Mouse (Mus musculus) hindbrain, embryonic 11.5 days (tissue): ENCODE results near the gene Pcnx3. TPM values are rescaled to one million over a fixed set of nuclear protein-coding genes. Genes with fewer than 3 reads are reported as not detected.

Experiments used
- ATAC-seq: fragments of 200-750 bp; cut with Nextera tagmentation; 2 replicates; pipeline ENCODE4 v1.8.0; 2017; ENCODE audit warnings: mild to moderate bottlenecking, moderate TSS enrichment, moderate library complexity; ENCODE audit not compliant: low FRiP score
- DNase-seq: peaks from one replicate; pipeline ENCODE4 v3.0.0-alpha.2; 2015; ENCODE audit warnings: low spot score
- H3K27ac ChIP-seq: fragments of 300-500 bp; sonication (generic); 2 replicates; pipeline ENCODE4 v1.5.1; 2014; ENCODE audit warnings: mild to moderate bottlenecking, low read depth, low read length
- H3K27me3 ChIP-seq: fragments of 300-500 bp; sonication (generic); 2 replicates; pipeline ENCODE4 v1.6.1; 2014; ENCODE audit warnings: mild to moderate bottlenecking, low read length, moderate library complexity, mixed read lengths; ENCODE audit not compliant: control insufficient read depth, insufficient read depth
- H3K36me3 ChIP-seq: fragments of 300-500 bp; sonication (generic); 2 replicates; pipeline ENCODE4 v1.6.1; 2014; ENCODE audit warnings: mild to moderate bottlenecking, low read length, moderate library complexity, mixed read lengths; ENCODE audit not compliant: control insufficient read depth, insufficient read depth
- H3K4me1 ChIP-seq: fragments of 300-500 bp; sonication (generic); replicated peaks from 2 replicates; pipeline ENCODE4 v1.6.1; 2014; ENCODE audit warnings: low read length, mixed read lengths; ENCODE audit not compliant: control insufficient read depth, insufficient read depth
- H3K4me2 ChIP-seq: fragments of 300-500 bp; sonication (generic); replicated peaks from 2 replicates; pipeline ENCODE4 v1.6.1; 2014; ENCODE audit warnings: mild to moderate bottlenecking, low read depth, low read length
- H3K4me3 ChIP-seq: fragments of 300-500 bp; sonication (generic); 2 replicates; pipeline ENCODE4 v1.5.1; 2014; ENCODE audit warnings: low read depth, low read length
- H3K9ac ChIP-seq: fragments of 300-500 bp; sonication (generic); 2 replicates; pipeline ENCODE4 v1.6.1; 2014; ENCODE audit warnings: low read depth, low read length
- H3K9me3 ChIP-seq: fragments of 300-500 bp; sonication (generic); 2 replicates; pipeline ENCODE4 v1.6.1; 2016; ENCODE audit warnings: low read length; ENCODE audit not compliant: control insufficient read depth
- WGBS: fragments of 180-500 bp; shearing (Covaris S2); extraction: QIAGEN DNeasy Blood & Tissue Kit; methylation state at CpG from one replicate; pipeline ENCODE4 v1.1.7; 2014; 5-methylcytosine and 5-hydroxymethylcytosine counted together
- polyA plus RNA-seq: library from polyadenylated mRNA; unstranded; fragments of >200 nt; fragmentation: Nextera tagmentation; extraction: Ambion mirVana; gene quantifications from 2 replicates; pipeline ENCODE4 v1.2.1, GENCODE M21; 2014

The Pcnx3 gene
- polyA plus RNA-seq, 1 experiment from 2014 or later = 22.9 TPM

- WGBS = 82% methylated on average over 15 of the region's 15 CpGs
- Histone ChIP-seq H3K27ac (no peak overlapping the region), H3K27me3 (no peaks in the 10 kb centered on the region), H3K4me2 (peak overlapping the region; percentile 96), H3K36me3 (peaks cover 3% of the 10 kb centered on the region; the same call in 1 of the 2 replicates), H3K9ac (peak overlapping the region; percentile 53; the same call in 1 of the 2 replicates), H3K4me1 (peaks cover 16% of the 10 kb centered on the region), H3K4me3 (peak overlapping the region; percentile 98), H3K9me3 (no peaks in the 10 kb centered on the region)
- DNase-seq = no peak
- ATAC-seq = no peak
These were observed 38.4 kb upstream of the Pcnx3 start for GRCm38 (mm10) chr19:5726961-5727578.

GRCm38 (mm10) chr19:5725767-5726515 lies 37.2 kb upstream of the Pcnx3 start, which contains the start of gene Ehbp1l1:
TSS of gene Ehbp1l1 (minus strand) at chr19:5726317.
- WGBS = 18% methylated on average over 38 of the region's 49 CpGs

GRCm38 (mm10) chr19:5725029-5725707 lies 36.5 kb upstream of the Pcnx3 start:
- WGBS = 70% methylated on average over 12 of the region's 12 CpGs
- no peaks in the 10 kb centered on the region for H3K9me3 ChIP-seq
- no peak for DNase-seq
- no peaks in the 10 kb centered on the region for H3K27me3 ChIP-seq
- no peak overlapping the region; the same call in 1 of the 2 replicates for H3K4me3 ChIP-seq
- H3K9ac ChIP-seq = 0 out of 2 replicates have a peak overlapping the region, but pooled peaks have one; percentile 34
- H3K27ac ChIP-seq = no peak overlapping the region
- H3K4me2 ChIP-seq = peak overlapping the region; percentile 1
- peaks cover 14% of the 10 kb centered on the region; the same call in 1 of the 2 replicates for H3K36me3 ChIP-seq
- no peak for ATAC-seq
- H3K4me1 ChIP-seq = peaks cover 14% of the 10 kb centered on the region

More at GRCm38 (mm10) chr19:5725767-5726515, 37.2 kb upstream of the Pcnx3 start, which contains the start of gene Ehbp1l1:
- peaks cover 8% of the 10 kb centered on the region; the same call in 1 of the 2 replicates for H3K36me3 ChIP-seq
- peaks cover 16% of the 10 kb centered on the region for H3K4me1 ChIP-seq
- peak within 1 kb of the TSS; percentile 26 for H3K4me3 ChIP-seq
- ATAC-seq = no peak
- H3K27me3 ChIP-seq = no peaks in the 10 kb centered on the region
- peak; percentile 56 for DNase-seq
- peak within 1 kb of the TSS; percentile 63 for H3K4me2 ChIP-seq
- H3K9ac ChIP-seq = peak within 1 kb of the TSS; percentile 49
- H3K9me3 ChIP-seq = no peaks in the 10 kb centered on the region
- H3K27ac ChIP-seq = 0 out of 2 replicates have a peak within 1 kb of the TSS, but pooled peaks have one; percentile 11

- no peaks in the 10 kb centered on the region for H3K9me3 ChIP-seq
- DNase-seq = no peak
- 74% methylated on average over 7 of the region's 7 CpGs for WGBS
- peaks cover 14% of the 10 kb centered on the region for H3K4me1 ChIP-seq
- no peak for ATAC-seq
- H3K27me3 ChIP-seq = no peaks in the 10 kb centered on the region
- H3K9ac ChIP-seq = no peak overlapping the region
- no peak overlapping the region for H3K4me3 ChIP-seq
- H3K36me3 ChIP-seq = peaks cover 20% of the 10 kb centered on the region; the same call in 1 of the 2 replicates
- H3K27ac ChIP-seq = no peak overlapping the region
- peak overlapping the region; percentile 1 for H3K4me2 ChIP-seq
These were observed 35.8 kb upstream of the Pcnx3 start for GRCm38 (mm10) chr19:5724549-5724941.

- no peak overlapping the region for H3K27ac ChIP-seq
- peaks cover 23% of the 10 kb centered on the region; the same call in 1 of the 2 replicates for H3K36me3 ChIP-seq
- H3K27me3 ChIP-seq = no peaks in the 10 kb centered on the region
- peaks cover 14% of the 10 kb centered on the region for H3K4me1 ChIP-seq
- H3K4me2 ChIP-seq = 0 out of 2 replicates have a peak overlapping the region, but pooled peaks have one; percentile 7
- 78% methylated on average over 4 of the region's 4 CpGs for WGBS
- no peak overlapping the region for H3K4me3 ChIP-seq
- 0 out of 2 replicates have a peak overlapping the region, but pooled peaks have one; percentile 4 for H3K9ac ChIP-seq
- DNase-seq = no peak
- no peak for ATAC-seq
- no peaks in the 10 kb centered on the region for H3K9me3 ChIP-seq
These were observed 35.3 kb upstream of the Pcnx3 start for GRCm38 (mm10) chr19:5723934-5724548.

GRCm38 (mm10) chr19:5722848-5723425 lies 34.2 kb upstream of the Pcnx3 start:
- DNase-seq (no peak), ATAC-seq (no peak)
- H3K4me1 ChIP-seq = peaks cover 12% of the 10 kb centered on the region
- H3K27me3 ChIP-seq = no peaks in the 10 kb centered on the region
- peaks cover 24% of the 10 kb centered on the region; the same call in 1 of the 2 replicates for H3K36me3 ChIP-seq
- H3K9ac ChIP-seq = no peak overlapping the region
- no peak overlapping the region for H3K4me2 ChIP-seq
- H3K4me3 ChIP-seq = no peak overlapping the region
- WGBS = 93% methylated on average over 7 of the region's 7 CpGs
- no peaks in the 10 kb centered on the region for H3K9me3 ChIP-seq
- H3K27ac ChIP-seq = no peak overlapping the region

GRCm38 (mm10) chr19:5721233-5721632 lies 32.5 kb upstream of the Pcnx3 start:
- Histone ChIP-seq H3K27ac (no peak overlapping the region), H3K9ac (no peak overlapping the region), H3K4me2 (no peak overlapping the region), H3K4me3 (no peak overlapping the region), H3K36me3 (peaks cover 24% of the 10 kb centered on the region; the same call in 1 of the 2 replicates), H3K27me3 (no peaks in the 10 kb centered on the region), H3K4me1 (peaks cover 11% of the 10 kb centered on the region), H3K9me3 (no peaks in the 10 kb centered on the region)
- 92% methylated on average over 6 of the region's 6 CpGs for whole genome bisulfite sequencing
- no peak for ATAC-seq
- no peak for DNase-seq

- Histone ChIP-seq H3K27ac (no peak overlapping the region), H3K4me1 (peaks cover 7% of the 10 kb centered on the region), H3K27me3 (no peaks in the 10 kb centered on the region), H3K4me2 (no peak overlapping the region), H3K9ac (no peak overlapping the region), H3K36me3 (peaks cover 21% of the 10 kb centered on the region; the same call in 1 of the 2 replicates), H3K4me3 (no peak overlapping the region), H3K9me3 (no peaks in the 10 kb centered on the region)
- ATAC-seq = no peak
- 58% methylated on average over 10 of the region's 10 CpGs for WGBS
- DNase-seq = no peak
These were observed 28.2 kb upstream of the Pcnx3 start for GRCm38 (mm10) chr19:5716955-5717354.
